Mouse (Mus musculus) stomach, postnatal 0 days (tissue): ENCODE data around the gene Slc25a12.

Experiments
- CTCF ChIP-seq: IDR thresholded peaks from 2 replicates; pipeline ENCODE4 v1.5.1; 2016; ENCODE audit warnings: antibody characterized with exemption, low read depth, mild to moderate bottlenecking, moderate library complexity
- EP300 ChIP-seq: optimal IDR thresholded peaks from 2 replicates; pipeline ENCODE3; 2016; ENCODE audit warnings: antibody characterized with exemption

DNA sequence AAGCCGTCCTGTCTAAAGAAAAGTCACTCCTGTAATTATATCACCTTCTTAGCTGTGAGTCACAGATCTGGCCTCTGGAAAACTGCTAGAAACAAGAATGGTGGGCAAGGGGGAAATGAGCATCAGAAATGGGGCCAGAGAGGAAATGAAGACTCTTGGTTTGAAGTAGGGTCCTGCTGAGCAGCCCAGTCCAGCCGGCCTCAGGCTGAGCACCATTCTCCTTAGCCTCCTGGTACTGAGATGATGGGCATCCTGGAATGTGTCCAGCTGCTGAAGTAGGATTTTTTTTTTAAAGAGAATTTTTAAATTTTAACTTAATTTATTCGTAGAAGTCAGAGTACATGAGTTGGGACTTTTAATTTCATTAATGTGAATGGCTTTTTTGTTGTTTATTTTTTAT lies 62.7 kb downstream of the Slc25a12 start:
- no peak for TF ChIP-seq CTCF
- no peak for TF ChIP-seq EP300
